Mouse (Mus musculus) forelimb bud, embryonic 11.5 days (tissue): ENCODE measurements around the gene Ncor1.

ENCODE experiments used
- DNase-seq: peaks from one replicate; pipeline ENCODE4 v3.0.0-alpha.2; 2012; ENCODE audit warnings: low read depth, low spot score

The Ncor1 gene

DNA sequence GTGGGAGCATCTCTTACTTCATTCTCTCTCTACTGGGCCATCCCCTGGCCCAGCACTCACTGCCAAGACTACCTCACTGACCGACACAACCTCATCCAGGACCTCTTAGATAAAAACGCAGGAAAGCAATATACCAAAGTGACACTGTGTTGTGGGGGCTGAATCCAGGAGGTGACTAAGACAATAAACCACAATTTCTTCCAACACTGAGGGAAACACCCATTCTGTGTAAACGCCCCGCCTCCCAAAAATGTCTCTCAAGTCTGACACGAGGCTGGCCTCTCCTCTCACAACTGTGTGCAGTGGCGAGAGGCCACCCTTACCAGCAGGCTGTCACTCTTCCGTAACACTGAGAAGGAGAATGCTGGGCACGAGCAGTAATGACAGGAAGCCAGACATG, 190.0 kb downstream of the Ncor1 start:
- DNase-seq = no peak

DNA sequence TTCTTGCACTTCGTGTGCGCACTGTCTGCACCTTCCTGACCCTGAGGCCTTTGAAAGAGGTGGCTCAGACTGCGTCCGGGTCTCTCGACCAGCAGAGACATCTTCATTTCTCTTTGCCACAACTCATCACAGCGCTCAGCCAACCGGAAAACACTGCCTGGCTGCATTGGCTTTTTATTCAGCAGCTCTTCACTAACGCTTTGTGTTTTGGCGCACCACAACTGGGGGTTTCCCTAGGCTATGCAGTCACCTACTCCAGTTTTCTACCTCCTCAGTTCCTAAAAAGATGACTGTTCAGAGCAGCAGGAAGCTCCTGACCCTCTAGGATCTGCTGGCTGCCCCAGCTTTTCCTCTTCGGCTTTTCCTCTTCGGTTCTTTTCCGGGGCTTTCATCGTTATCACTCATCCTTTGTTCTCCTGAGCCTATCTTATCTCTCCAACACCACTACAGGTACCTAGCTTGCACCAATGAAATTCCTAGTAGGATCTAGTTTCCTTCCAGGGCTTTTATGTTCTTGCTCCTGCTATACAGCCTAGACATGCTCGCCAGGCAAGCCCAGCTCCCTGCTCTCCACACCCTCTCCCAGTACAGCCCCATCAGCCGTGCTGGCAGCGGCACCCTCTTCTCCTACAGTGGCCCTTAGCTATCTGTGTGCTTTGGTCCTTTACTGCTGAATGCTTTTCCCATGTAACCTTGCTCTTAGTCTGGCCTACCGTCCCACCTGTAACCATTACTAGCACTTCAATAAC, 191.7 kb downstream of the Ncor1 start:
- no peak for DNase-seq
